Mouse (Mus musculus) gonadal fat pad, adult 2 months (tissue): ENCODE results near the gene Myadm. TPM values are rescaled to one million over a fixed set of nuclear protein-coding genes. Genes with fewer than 3 reads are reported as not detected.

Experiments used
- polyA plus RNA-seq: library from polyadenylated mRNA; depleted of rRNA; stranded (reverse); fragments of >200 nt; gene quantifications from 2 replicates; pipeline ENCODE4 v1.2.3, GENCODE M21; 2012; rRNA removed

Gene Myadm
- polyA plus RNA-seq, 1 experiment, result 292 TPM

Other genes with a start within 250 kb of the Myadm start
- gene AU018091, start 119.9 kb upstream of the Myadm start, polyA plus RNA-seq, result 0.03 TPM in 1 of 2 replicates, not detected in the other
- gene Nlrp12, start 39.3 kb upstream of the Myadm start, polyA plus RNA-seq, result 0.01 TPM in 1 of 2 replicates, not detected in the other
- gene Prkcg, start 99 bp downstream of the Myadm start, polyA plus RNA-seq, result 2.6 and 4.8 TPM in 2 replicates
- 8.5 and 11.4 TPM in 2 replicates for gene Cacng7, start 43.9 kb downstream of the Myadm start, polyA plus RNA-seq
- gene Cacng8, start 101.6 kb downstream of the Myadm start, polyA plus RNA-seq, result 0.11 and 0.12 TPM in 2 replicates
- not detected in 2 replicates for gene Cacng6, start 135.1 kb downstream of the Myadm start, polyA plus RNA-seq
- 0.26 TPM in 1 of 2 replicates, not detected in the other for gene Tarm1, start 213.5 kb downstream of the Myadm start, polyA plus RNA-seq